Mouse (Mus musculus): ENCODE measurements around the gene Atp2a2. TPM values are rescaled to one million over a fixed set of nuclear protein-coding genes. Genes with fewer than 3 reads are reported as not detected.

Gene Atp2a2
- total RNA-seq, 1 experiment: 372 TPM

- Histone ChIP-seq H3K36me3 (ENCODE audit: control insufficient read depth, insufficient read depth, low read length, poor library complexity, severe bottlenecking) (peaks cover 23% of the 10 kb centered on the region), H3K9me3 (ENCODE audit: control insufficient read depth, insufficient read depth, low read depth, low read length) (no peaks in the 10 kb centered on the region), H3K4me1 (ENCODE audit: control insufficient read depth in 2 of 2, insufficient read depth in 2 of 2, low read length in 2 of 2, poor library complexity in 1 of 2) (peaks cover 2 to 6% of the 10 kb centered on the region in 2 experiments; a peak in 2 of 4 replicates), H3K4me3 (ENCODE audit: insufficient read depth in 1 of 2, low read depth in 1 of 2, low read length in 2 of 2, poor library complexity in 1 of 2, severe bottlenecking in 1 of 2) (no peak overlapping the region), H3K9ac (ENCODE audit: insufficient read depth, low read depth, low read length, poor library complexity, severe bottlenecking) (no peak overlapping the region), H3K27ac (ENCODE audit: insufficient read depth, low read depth, low read length, poor library complexity, severe bottlenecking) (no peak overlapping the region)
- TF ChIP-seq MAFK (IDR thresholded peaks at IDR 0.05; ENCODE audit: insufficient read depth, low read depth, low read length) (no peak), ZC3H11A (IDR thresholded peaks at IDR 0.05; ENCODE audit: borderline replicate concordance, low read depth, low read length) (no peak), HCFC1 (IDR thresholded peaks at IDR 0.05; ENCODE audit: borderline replicate concordance, insufficient read depth, low read length) (no peak), CHD2 (IDR thresholded peaks at IDR 0.05; ENCODE audit: low read depth, low read length) (no peak), ZNF384 (IDR thresholded peaks at IDR 0.05; ENCODE audit: low read depth, low read length) (no peak)
- DNase-seq (ENCODE audit: low read depth, low spot score): no peak
- in situ Hi-C loops (cut with MboI; ENCODE audit: low sequenced_read_pairs in 2 of 2, unreplicated experiment in 2 of 2): no loop called here
Observed at GRCm38 (mm10) chr5:122482733-122483391, 19.2 kb downstream of the Atp2a2 start.

DNA sequence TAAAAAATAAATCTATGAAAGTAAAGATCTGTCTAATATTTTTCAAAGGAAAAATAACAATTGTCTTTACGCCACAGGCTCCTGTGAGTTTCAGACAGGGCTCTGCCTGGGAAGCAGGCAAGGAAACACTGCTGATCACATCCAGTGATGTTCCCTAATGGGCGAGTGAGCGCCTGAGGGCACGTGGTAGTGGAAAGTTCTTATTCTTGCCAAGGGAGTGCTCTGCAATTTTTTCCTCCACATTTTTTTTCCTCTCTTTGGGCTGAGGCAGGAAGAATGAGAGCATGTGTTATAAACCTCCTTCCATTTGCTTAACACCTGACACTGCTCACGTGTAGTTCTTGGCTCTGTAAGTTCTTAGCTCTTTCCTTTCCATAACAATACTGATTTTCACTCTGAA is 20.2 kb downstream of the Atp2a2 start:
- no peaks in the 10 kb centered on the region for H3K9me3 ChIP-seq (ENCODE audit: control insufficient read depth, insufficient read depth, low read depth, low read length)
- DNase-seq (ENCODE audit: low read depth, low spot score): no peak
- TF ChIP-seq ZNF384 (IDR thresholded peaks at IDR 0.05; ENCODE audit: low read depth, low read length) (no peak), MAFK (IDR thresholded peaks at IDR 0.05; ENCODE audit: insufficient read depth, low read depth, low read length) (no peak), CHD2 (IDR thresholded peaks at IDR 0.05; ENCODE audit: low read depth, low read length) (no peak), HCFC1 (IDR thresholded peaks at IDR 0.05; ENCODE audit: borderline replicate concordance, insufficient read depth, low read length) (no peak), ZC3H11A (IDR thresholded peaks at IDR 0.05; ENCODE audit: borderline replicate concordance, low read depth, low read length) (no peak)
- no peak overlapping the region for H3K4me3 ChIP-seq (ENCODE audit: insufficient read depth in 1 of 2, low read depth in 1 of 2, low read length in 2 of 2, poor library complexity in 1 of 2, severe bottlenecking in 1 of 2)
- in situ Hi-C loops (cut with MboI; ENCODE audit: low sequenced_read_pairs in 2 of 2, unreplicated experiment in 2 of 2): no loop called here
- peaks cover 2 to 6% of the 10 kb centered on the region in 2 experiments; a peak in 2 of 4 replicates for H3K4me1 ChIP-seq (ENCODE audit: control insufficient read depth in 2 of 2, insufficient read depth in 2 of 2, low read length in 2 of 2, poor library complexity in 1 of 2)
- peaks cover 22% of the 10 kb centered on the region for H3K36me3 ChIP-seq (ENCODE audit: control insufficient read depth, insufficient read depth, low read length, poor library complexity, severe bottlenecking)
- H3K9ac ChIP-seq (ENCODE audit: insufficient read depth, low read depth, low read length, poor library complexity, severe bottlenecking): no peak overlapping the region
- no peak overlapping the region for H3K27ac ChIP-seq (ENCODE audit: insufficient read depth, low read depth, low read length, poor library complexity, severe bottlenecking)

DNA sequence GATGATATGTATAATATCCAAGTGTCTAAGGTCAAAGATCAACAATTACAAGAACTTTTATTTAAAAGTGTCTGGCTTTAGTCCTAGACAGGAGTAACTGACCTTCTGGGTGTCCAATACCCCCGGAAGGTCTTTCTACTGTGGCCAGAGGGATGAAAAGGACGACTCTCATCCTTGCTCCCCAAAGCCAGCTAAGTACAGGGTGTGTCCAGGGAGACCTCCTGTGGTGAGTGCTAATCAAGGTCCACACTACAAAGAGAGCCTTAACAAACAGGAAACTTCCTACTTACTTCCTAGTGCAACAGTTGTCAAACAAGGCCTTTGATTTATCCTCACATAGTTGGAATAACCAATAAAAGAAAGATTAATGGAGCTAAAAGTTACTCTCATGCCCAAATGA is 22.9 kb downstream of the Atp2a2 start:
- DNase-seq (ENCODE audit: low read depth, low spot score): no peak
- in situ Hi-C loops (cut with MboI; ENCODE audit: low sequenced_read_pairs in 2 of 2, unreplicated experiment in 2 of 2): no loop called here
- Histone ChIP-seq H3K4me1 (ENCODE audit: control insufficient read depth in 2 of 2, insufficient read depth in 2 of 2, low read length in 2 of 2, poor library complexity in 1 of 2) (peaks cover 2 to 6% of the 10 kb centered on the region in 2 experiments; a peak in 2 of 4 replicates), H3K36me3 (ENCODE audit: control insufficient read depth, insufficient read depth, low read length, poor library complexity, severe bottlenecking) (peaks cover 20% of the 10 kb centered on the region), H3K9me3 (ENCODE audit: control insufficient read depth, insufficient read depth, low read depth, low read length) (no peaks in the 10 kb centered on the region), H3K9ac (ENCODE audit: insufficient read depth, low read depth, low read length, poor library complexity, severe bottlenecking) (no peak overlapping the region), H3K4me3 (ENCODE audit: insufficient read depth in 1 of 2, low read depth in 1 of 2, low read length in 2 of 2, poor library complexity in 1 of 2, severe bottlenecking in 1 of 2) (no peak overlapping the region), H3K27ac (ENCODE audit: insufficient read depth, low read depth, low read length, poor library complexity, severe bottlenecking) (no peak overlapping the region)
- TF ChIP-seq ZC3H11A (IDR thresholded peaks at IDR 0.05; ENCODE audit: borderline replicate concordance, low read depth, low read length) (no peak), MAFK (IDR thresholded peaks at IDR 0.05; ENCODE audit: insufficient read depth, low read depth, low read length) (no peak), ZNF384 (IDR thresholded peaks at IDR 0.05; ENCODE audit: low read depth, low read length) (no peak), HCFC1 (IDR thresholded peaks at IDR 0.05; ENCODE audit: borderline replicate concordance, insufficient read depth, low read length) (no peak), CHD2 (IDR thresholded peaks at IDR 0.05; ENCODE audit: low read depth, low read length) (no peak)

DNA sequence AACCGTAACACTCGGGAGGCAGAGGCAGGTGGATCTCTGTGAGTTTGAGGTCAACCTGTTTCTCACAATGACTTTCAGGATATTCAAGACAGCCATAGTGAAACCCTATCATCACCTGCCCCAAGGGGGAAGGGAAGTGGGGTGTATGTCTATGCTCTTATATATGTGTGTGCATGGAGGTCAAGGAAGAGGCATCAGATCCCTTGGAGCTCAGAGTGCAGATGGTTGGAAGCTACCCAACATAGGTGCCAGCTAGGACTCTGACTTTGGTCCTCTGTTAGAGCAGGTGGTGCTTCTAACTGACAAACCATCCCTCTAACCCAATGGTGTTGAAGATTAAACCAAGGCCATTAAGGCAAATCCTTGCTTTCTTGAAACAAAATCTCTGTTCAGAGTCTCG is 24.5 kb downstream of the Atp2a2 start:
- Histone ChIP-seq H3K4me1 (ENCODE audit: control insufficient read depth in 2 of 2, insufficient read depth in 2 of 2, low read length in 2 of 2, poor library complexity in 1 of 2) (peaks cover 2 to 6% of the 10 kb centered on the region in 2 experiments; a peak in 2 of 4 replicates), H3K9ac (ENCODE audit: insufficient read depth, low read depth, low read length, poor library complexity, severe bottlenecking) (no peak overlapping the region), H3K9me3 (ENCODE audit: control insufficient read depth, insufficient read depth, low read depth, low read length) (no peaks in the 10 kb centered on the region), H3K36me3 (ENCODE audit: control insufficient read depth, insufficient read depth, low read length, poor library complexity, severe bottlenecking) (peaks cover 21% of the 10 kb centered on the region), H3K27ac (ENCODE audit: insufficient read depth, low read depth, low read length, poor library complexity, severe bottlenecking) (no peak overlapping the region), H3K4me3 (ENCODE audit: insufficient read depth in 1 of 2, low read depth in 1 of 2, low read length in 2 of 2, poor library complexity in 1 of 2, severe bottlenecking in 1 of 2) (no peak overlapping the region)
- TF ChIP-seq ZNF384 (IDR thresholded peaks at IDR 0.05; ENCODE audit: low read depth, low read length): no peak
- TF ChIP-seq MAFK (IDR thresholded peaks at IDR 0.05; ENCODE audit: insufficient read depth, low read depth, low read length): no peak
- TF ChIP-seq HCFC1 (IDR thresholded peaks at IDR 0.05; ENCODE audit: borderline replicate concordance, insufficient read depth, low read length): no peak
- no peak for TF ChIP-seq ZC3H11A (IDR thresholded peaks at IDR 0.05; ENCODE audit: borderline replicate concordance, low read depth, low read length)
- no peak for TF ChIP-seq CHD2 (IDR thresholded peaks at IDR 0.05; ENCODE audit: low read depth, low read length)
- in situ Hi-C loops (cut with MboI; ENCODE audit: low sequenced_read_pairs in 2 of 2, unreplicated experiment in 2 of 2): no loop called here
- no peak for DNase-seq (ENCODE audit: low read depth, low spot score)

Measured in ES-E14 (cell line).